Mouse (Mus musculus) heart, adult 8-10 months (tissue): Measurements from ENCODE around the gene Mxra8. TPM values are rescaled to one million over a fixed set of nuclear protein-coding genes. Genes with fewer than 3 reads are reported as not detected.
A peak's percentile ranks its signal among the peaks of the same experiment; 100 is the strongest.

Source experiments
- DNase-seq: peaks from one replicate; pipeline ENCODE4 v3.0.0; 2022; ENCODE audit warnings: low spot score
- microRNA-seq: library from miRNA; unstranded; fragments of <30 nt; microRNA quantifications from one replicate; pipeline ENCODE4 v1.2.0, GENCODE M21; 2022
- total RNA-seq, 4 experiments: library from RNA; stranded (reverse); gene quantifications; 2 replicates each; pipeline ENCODE4 v1.2.4; 2022

The Mxra8 gene
- total RNA-seq, 4 experiments from 2014 or later = 19.7 to 30.4 (median 24.4) TPM

DNA sequence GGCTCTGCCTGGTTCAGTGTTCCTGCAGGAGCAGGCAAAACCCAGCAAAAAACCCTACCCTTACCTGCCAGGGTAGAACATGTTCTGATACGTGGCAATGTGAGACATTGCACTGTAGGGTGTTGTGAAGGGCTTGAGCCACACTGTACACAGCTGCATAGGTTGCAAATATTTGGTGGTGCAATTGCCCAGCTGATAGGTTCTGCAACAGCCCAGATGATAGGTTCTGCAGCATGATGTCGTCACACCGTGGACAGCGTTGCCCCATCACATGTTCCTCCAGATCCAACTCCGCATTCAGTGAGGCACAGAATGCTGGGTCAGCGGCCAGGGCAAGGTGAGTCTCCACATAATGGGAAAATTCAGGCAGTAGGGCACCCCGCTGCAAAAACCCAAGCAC, 22.3 kb downstream of the Mxra8 start:
- no peak for DNase-seq

DNA sequence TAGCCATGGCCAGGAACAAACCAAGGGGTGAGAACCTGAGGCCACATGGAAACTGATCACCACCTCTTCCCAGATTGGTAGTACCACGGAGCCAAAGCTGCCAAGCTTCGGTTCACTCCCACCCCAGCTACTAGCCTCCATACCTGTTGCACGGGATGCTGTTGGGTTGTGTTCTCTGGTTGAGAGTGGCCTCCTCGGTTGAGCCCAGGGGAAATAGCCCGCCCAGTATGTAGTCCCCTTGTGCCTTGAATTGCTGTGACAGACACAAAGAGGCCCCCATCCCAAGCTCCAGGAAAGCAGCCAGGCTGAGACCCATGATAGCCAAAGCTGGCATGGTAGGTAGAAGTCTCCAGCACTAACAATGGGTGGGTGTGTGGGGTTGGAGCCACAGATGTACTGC, 23.5 kb downstream of the Mxra8 start, which contains the start of gene Tas1r3:
TSS of gene Tas1r3 (minus strand) at position 362 of the 400 bp plus-strand sequence.
- no peak for DNase-seq

GRCm38 (mm10) chr4:155868614-155869298, 29.3 kb downstream of the Mxra8 start:
- no peak for DNase-seq

DNA sequence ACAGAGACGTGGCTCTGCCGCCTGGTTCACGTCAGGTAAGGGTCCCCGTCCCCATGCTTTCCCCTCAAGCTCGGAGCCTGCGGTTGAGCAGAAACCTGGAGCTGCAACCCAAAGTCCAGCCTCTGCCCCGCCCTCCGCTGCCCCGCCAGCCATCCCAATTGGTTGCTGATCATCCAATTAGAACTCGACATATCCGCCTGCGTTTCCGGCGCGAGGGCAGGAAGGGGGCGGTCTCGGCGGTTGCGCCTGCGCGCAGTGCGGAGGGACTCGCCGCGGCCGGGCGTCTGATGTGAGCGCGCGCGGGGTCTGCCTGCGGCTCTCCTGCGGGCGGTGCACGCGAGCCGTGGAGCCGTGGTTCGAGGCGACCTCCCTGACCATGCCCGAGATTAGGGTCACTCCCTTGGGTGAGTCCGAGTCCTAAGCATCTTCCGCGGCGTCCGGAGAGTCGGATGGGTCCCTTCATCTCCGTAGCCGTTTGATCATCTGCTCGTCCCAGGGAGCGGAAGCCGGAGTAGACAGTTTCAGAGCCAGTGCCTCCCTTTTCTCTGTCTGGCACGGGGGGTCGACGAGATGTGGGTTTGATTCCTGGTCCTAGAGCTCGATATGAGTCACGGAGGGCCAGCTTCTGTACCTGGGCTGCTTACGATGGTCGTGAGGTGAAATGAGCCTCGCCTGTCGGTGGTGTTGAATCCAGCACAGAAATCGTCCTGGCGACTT, 30.0 kb downstream of the Mxra8 start, which contains the start of the genes Cptp and Ints11:
TSS of gene Cptp (minus strand) at position 124 of the 717 bp plus-strand sequence.
TSS of gene Ints11 (plus strand) at position 230 of the 717 bp plus-strand sequence.
- peak; percentile 98 for DNase-seq

DNA sequence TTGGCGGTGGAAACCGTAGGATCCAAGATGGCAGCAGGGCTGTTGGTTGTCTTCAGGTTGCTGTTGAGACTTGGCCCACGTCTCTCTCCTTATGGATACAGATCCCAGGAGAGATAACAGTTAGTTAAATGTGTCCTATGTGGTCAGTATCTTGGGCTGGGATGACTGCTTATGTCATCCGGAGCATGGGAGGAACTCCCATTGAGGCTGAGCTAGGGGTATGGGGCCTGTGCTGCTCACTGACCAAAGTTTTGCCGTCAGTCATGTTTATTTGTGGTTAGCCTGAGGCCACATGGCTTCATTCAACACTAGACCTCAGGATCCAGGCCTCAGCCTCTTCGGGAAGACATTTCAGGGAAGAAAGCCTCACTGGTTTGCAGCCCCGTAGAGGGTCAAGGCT, 31.9 kb downstream of the Mxra8 start:
- DNase-seq = no peak

- peak; percentile 68 for DNase-seq
These were observed 44.1 kb downstream of the Mxra8 start for GRCm38 (mm10) chr4:155883587-155883986.

GRCm38 (mm10) chr4:155886330-155886729, 46.9 kb downstream of the Mxra8 start:
- no peak for DNase-seq

DNA sequence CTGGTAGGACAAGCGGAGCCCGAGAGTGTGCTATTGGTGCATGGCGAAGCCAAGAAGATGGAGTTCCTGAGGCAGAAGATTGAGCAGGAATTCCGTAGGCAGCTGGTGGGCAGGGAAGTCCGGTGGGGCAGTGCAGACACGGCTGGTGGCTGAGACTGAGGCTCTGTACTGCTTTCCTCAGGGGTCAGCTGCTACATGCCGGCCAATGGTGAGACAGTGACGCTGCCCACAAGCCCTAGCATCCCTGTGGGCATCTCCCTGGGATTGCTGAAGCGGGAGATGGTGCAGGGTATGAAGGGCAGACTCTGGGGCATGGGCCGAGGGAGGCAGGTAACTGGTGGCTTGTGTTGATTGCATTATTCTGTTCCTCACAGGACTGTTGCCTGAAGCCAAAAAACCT, 48.2 kb downstream of the Mxra8 start:
- DNase-seq = no peak

GRCm38 (mm10) chr4:155888181-155888580, 48.7 kb downstream of the Mxra8 start:
- no peak for DNase-seq

GRCm38 (mm10) chr4:155889316-155889715, 49.8 kb downstream of the Mxra8 start:
- DNase-seq = no peak

DNA sequence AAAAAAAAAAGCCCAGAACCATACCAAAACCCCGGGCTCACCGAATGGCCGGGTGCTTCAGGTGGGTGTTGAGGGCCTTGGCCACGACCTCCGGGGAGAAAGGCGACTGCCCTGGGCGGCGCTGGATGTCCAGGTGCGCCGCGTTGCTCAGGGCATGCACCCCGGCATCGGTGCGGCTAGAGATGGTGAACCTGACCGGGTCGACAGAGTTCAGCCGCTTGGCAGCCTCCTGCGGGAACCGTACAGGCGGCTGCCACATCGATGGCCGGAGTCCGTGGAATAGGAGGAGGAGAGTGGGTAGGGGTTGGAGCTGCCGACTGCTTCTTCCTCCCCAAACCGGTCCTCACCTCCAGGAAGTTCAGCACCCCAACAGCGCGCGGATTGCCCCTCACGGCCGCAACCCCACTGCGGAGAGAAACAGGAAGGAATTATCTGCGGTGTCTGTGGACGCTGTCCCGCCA, 51.6 kb downstream of the Mxra8 start:
- DNase-seq = no peak

DNA sequence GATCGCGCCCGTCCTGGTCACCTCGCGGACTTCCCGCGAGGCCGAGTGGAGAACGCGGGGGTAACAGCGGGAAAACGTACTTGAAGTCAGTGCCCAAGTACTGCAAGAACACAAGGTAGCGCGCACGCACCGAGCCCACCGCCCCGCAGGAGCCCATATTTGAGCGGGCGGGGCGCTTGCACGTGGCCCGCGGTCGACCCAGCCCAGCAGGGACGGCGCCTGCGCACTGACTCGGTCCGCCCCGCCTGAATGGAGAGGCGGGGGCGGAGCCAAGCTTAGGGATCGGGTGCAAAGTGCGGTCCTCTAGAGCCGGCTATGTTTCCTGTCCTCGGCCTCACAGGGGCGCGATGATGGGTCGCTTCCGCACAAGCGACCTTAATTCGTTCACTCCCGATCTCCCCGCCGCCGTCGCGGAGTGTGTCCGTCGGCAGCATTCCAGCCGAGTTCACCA, 52.1 kb downstream of the Mxra8 start, which contains the start of the genes Pusl1 and Acap3:
TSS of gene Pusl1 (minus strand) at position 231 of the 451 bp plus-strand sequence.
TSS of gene Acap3 (plus strand) at position 272 of the 451 bp plus-strand sequence.
- peak; percentile 94 for DNase-seq

DNA sequence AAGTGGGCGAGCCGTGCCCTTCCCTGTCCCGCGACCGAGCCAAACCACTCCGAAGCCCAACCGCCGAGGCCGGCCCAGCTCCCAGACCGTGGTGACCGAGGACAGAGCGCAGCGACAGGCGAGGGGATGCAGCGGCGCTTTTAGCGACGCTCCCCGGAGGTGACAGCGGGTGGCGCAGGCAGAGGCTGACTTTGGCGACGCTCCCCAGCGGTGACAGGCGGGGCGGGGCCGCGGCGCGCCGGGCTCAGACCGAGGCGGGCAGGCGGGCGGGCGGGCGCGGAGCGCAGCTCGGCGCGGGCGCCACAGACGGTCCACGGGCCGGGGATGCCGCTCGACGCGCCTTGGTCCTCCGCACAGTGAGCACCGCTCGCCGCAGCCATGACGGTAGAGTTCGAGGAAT, 52.5 kb downstream of the Mxra8 start:
- peak; percentile 61 for DNase-seq

DNA sequence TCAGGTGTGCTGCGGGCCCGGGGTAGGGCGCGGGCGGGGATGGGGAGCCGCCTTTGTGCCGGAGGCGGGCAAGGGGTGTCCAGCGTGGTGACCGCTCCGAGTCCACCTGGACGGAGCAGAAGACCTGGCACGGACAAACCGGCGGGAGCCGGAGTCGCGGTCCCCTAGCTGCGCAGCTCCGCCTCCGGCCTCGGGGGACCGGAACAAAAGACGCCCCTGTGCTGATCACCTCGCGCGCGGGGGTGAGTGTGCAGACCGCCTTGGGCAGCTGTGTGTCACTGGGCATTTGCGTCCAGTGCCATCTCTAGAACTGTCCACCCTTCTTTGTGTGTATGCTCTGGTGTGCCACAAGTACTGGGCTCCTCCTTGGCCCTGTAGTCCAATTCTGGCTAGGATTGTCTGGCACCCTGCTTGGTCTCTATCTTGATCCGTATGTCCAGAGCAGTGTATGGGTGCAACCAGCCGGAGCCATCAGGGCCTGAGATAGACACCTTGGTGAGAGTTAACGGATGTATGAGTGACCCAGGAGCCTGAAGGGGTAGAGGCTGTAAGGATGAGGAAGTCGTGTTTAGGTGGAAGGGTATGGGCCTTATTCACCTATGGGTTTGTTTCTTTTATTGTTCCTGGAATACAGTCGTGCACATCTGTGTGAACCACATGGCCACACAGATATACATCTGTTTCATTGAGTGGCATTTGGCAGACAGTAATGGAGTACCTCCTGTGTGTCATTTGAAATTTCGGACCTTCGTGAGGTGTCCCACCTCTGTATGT, 53.1 kb downstream of the Mxra8 start:
- DNase-seq = peak; percentile 35

- DNase-seq = no peak
These were observed 53.8 kb downstream of the Mxra8 start for GRCm38 (mm10) chr4:155893212-155893690.

Small RNA genes within 50 kb of the gene (microRNA-seq; reads per million reads assigned to microRNA genes)
- gene Gm27743 = not detected

Other genes starting within 250 kb of the Mxra8 start
- 1 to 10 TPM; 6.2 to 7.8 (median 6.9) TPM for gene Slc35e2, start 238.3 kb upstream of the Mxra8 start, total RNA-seq
- gene Cdk11b, start 214.8 kb upstream of the Mxra8 start, total RNA-seq = 10 to 100 TPM; 29.2 to 37.0 (median 30.2) TPM
- not detected for gene Gm10563, start 194.3 kb upstream of the Mxra8 start, total RNA-seq
- 1 to 10 TPM; 6.7 to 9.0 (median 7.4) TPM for gene Mmp23, start 186.3 kb upstream of the Mxra8 start, total RNA-seq
- 10 to 100 TPM; 25.4 to 30.1 (median 27.1) TPM for gene Mib2, start 170.5 kb upstream of the Mxra8 start, total RNA-seq
- gene Fndc10, start 145.3 kb upstream of the Mxra8 start, total RNA-seq = 1 to 10 TPM in 3 of 4 experiments, under 1 TPM in 1; 0.98 to 2.4 (median 1.3) TPM
- gene Ssu72, start 134.9 kb upstream of the Mxra8 start, total RNA-seq = 10 to 100 TPM; 43.2 to 53.5 (median 51.2) TPM
- under 1 TPM in 3 of 4 experiments, not detected in 1; 0.11 to 0.81 (median 0.13) TPM for gene Tmem240, start 104.9 kb upstream of the Mxra8 start, total RNA-seq
- gene Atad3a, start 78.6 kb upstream of the Mxra8 start, total RNA-seq = 10 to 100 TPM; 34.9 to 45.7 (median 40.8) TPM
- gene Vwa1, start 65.0 kb upstream of the Mxra8 start, total RNA-seq = 1 to 10 TPM; 5.6 to 9.8 (median 8.1) TPM
- 1 to 10 TPM in 1 of 4 experiments, under 1 TPM in 3; 0.66 to 1.1 (median 0.81) TPM for gene Tmem88b, start 53.8 kb upstream of the Mxra8 start, total RNA-seq
- not detected for gene Ankrd65, start 49.2 kb upstream of the Mxra8 start, total RNA-seq
- gene Mrpl20, start 36.8 kb upstream of the Mxra8 start, total RNA-seq = 10 to 100 TPM; 78.5 to 86.8 (median 80.6) TPM
- gene Ccnl2, start 27.2 kb upstream of the Mxra8 start, total RNA-seq = 10 to 100 TPM; 20.3 to 30.7 (median 26.2) TPM
- gene Aurkaip1, start 8.4 kb upstream of the Mxra8 start, total RNA-seq = 100 to 1,000 TPM; 112 to 128 (median 117) TPM
- gene Dvl1, start 7.7 kb downstream of the Mxra8 start, total RNA-seq = 10 to 100 TPM; 41.3 to 50.7 (median 49.8) TPM
- gene Tas1r3, start 23.7 kb downstream of the Mxra8 start, total RNA-seq = under 1 TPM; 0.17 to 0.19 (median 0.19) TPM
- 1 to 10 TPM; 7.3 to 9.9 (median 8.6) TPM for gene Cptp, start 29.8 kb downstream of the Mxra8 start, total RNA-seq
- gene Ints11, start 29.9 kb downstream of the Mxra8 start, total RNA-seq = 10 to 100 TPM; 13.9 to 14.5 (median 14.1) TPM
- 10 to 100 TPM in 3 of 4 experiments, 1 to 10 TPM in 1; 9.6 to 11.9 (median 10.9) TPM for gene Pusl1, start 52.1 kb downstream of the Mxra8 start, total RNA-seq
- gene Acap3, start 52.1 kb downstream of the Mxra8 start, total RNA-seq = 10 to 100 TPM in 2 of 4 experiments, 1 to 10 TPM in 2; 9.5 to 13.8 (median 10.9) TPM
- gene Ube2j2, start 104.2 kb downstream of the Mxra8 start, total RNA-seq = 10 to 100 TPM; 46.5 to 51.6 (median 49.3) TPM
- 10 to 100 TPM; 17.5 to 20.9 (median 18.4) TPM for gene C1qtnf12, start 122.6 kb downstream of the Mxra8 start, total RNA-seq
- gene B3galt6, start 153.0 kb downstream of the Mxra8 start, total RNA-seq = 1 to 10 TPM; 2.6 to 3.2 (median 2.8) TPM
- gene Sdf4, start 153.2 kb downstream of the Mxra8 start, total RNA-seq = 100 to 1,000 TPM in 1 of 4 experiments, 10 to 100 TPM in 3; 72.8 to 103 (median 87.1) TPM
- not detected for gene Tnfrsf4, start 174.2 kb downstream of the Mxra8 start, total RNA-seq
- gene Tnfrsf18, start 186.5 kb downstream of the Mxra8 start, total RNA-seq = under 1 TPM in 2 of 4 experiments, not detected in 2; 0.25 to 0.75 TPM
- under 1 TPM in 1 of 4 experiments, not detected in 3; 0.28 TPM for gene Ttll10, start 219.7 kb downstream of the Mxra8 start, total RNA-seq